Mouse (Mus musculus): ENCODE measurements at regions not wholly inside any gene's neighbourhood (a gene's known extent, or its start where the extent isn't known, plus 50 kb on each side); places are given as distances from the start of the nearest gene placed in this dataset.
A peak's percentile ranks its signal among the peaks of the same experiment; 100 is the strongest.

- H3K27me3 ChIP-seq (replicated peaks): no peaks in the 10 kb centered on the region
- ATAC-seq (ENCODE audit: extremely low read depth, insufficient number of reproducible peaks, low FRiP score, low TSS enrichment): no peak
- H3K27ac ChIP-seq (replicated peaks): no peak overlapping the region
- WGBS: 79% methylated on average over 4 of the region's 4 CpGs
- H3K4me2 ChIP-seq: no peak overlapping the region
- H3K36me3 ChIP-seq: no peaks in the 10 kb centered on the region
- peaks cover 7% of the 10 kb centered on the region for H3K4me1 ChIP-seq
- no peak overlapping the region for H3K4me3 ChIP-seq
- no peaks in the 10 kb centered on the region for H3K9me3 ChIP-seq
- no peak overlapping the region for H3K9ac ChIP-seq
These were observed 189.0 kb downstream of the Ttll7 start for GRCm38 (mm10) chr3:147041201-147041600.

GRCm38 (mm10) chr3:147042911-147043310, 190.7 kb downstream of the Ttll7 start:
- Histone ChIP-seq H3K36me3 (no peaks in the 10 kb centered on the region), H3K4me2 (no peak overlapping the region), H3K9me3 (no peaks in the 10 kb centered on the region), H3K9ac (no peak overlapping the region), H3K27me3 (replicated peaks) (no peaks in the 10 kb centered on the region), H3K27ac (replicated peaks) (no peak overlapping the region), H3K4me3 (no peak overlapping the region), H3K4me1 (peaks cover 9% of the 10 kb centered on the region)
- 67% methylated on average over 3 of the region's 3 CpGs for WGBS
- no peak for ATAC-seq (ENCODE audit: extremely low read depth, insufficient number of reproducible peaks, low FRiP score, low TSS enrichment)

- H3K27me3 ChIP-seq (replicated peaks): no peaks in the 10 kb centered on the region
These were observed 194.5 kb downstream of the Ttll7 start for GRCm38 (mm10) chr3:147046634-147047033.

GRCm38 (mm10) chr3:147054157-147054838, 202.1 kb downstream of the Ttll7 start:
- no peaks in the 10 kb centered on the region for H3K36me3 ChIP-seq
- no peak for ATAC-seq (ENCODE audit: extremely low read depth, insufficient number of reproducible peaks, low FRiP score, low TSS enrichment)
- WGBS: 69% methylated on average over 8 of the region's 8 CpGs
- H3K9ac ChIP-seq: no peak overlapping the region
- no peaks in the 10 kb centered on the region for H3K27me3 ChIP-seq (replicated peaks)
- H3K9me3 ChIP-seq: peaks cover 14% of the 10 kb centered on the region
- no peak overlapping the region for H3K4me2 ChIP-seq
- no peak overlapping the region for H3K27ac ChIP-seq (replicated peaks)
- no peaks in the 10 kb centered on the region for H3K4me1 ChIP-seq
- H3K4me3 ChIP-seq: no peak overlapping the region

More at GRCm38 (mm10) chr3:147046634-147047033, 194.5 kb downstream of the Ttll7 start:
- no peak overlapping the region for H3K4me2 ChIP-seq
- no peaks in the 10 kb centered on the region for H3K36me3 ChIP-seq
- ATAC-seq (ENCODE audit: extremely low read depth, insufficient number of reproducible peaks, low FRiP score, low TSS enrichment): no peak
- no peak overlapping the region for H3K4me3 ChIP-seq
- WGBS: 51% methylated on average over 2 of the region's 2 CpGs
- H3K9ac ChIP-seq: no peak overlapping the region
- H3K9me3 ChIP-seq: peaks cover 14% of the 10 kb centered on the region
- peaks cover 9% of the 10 kb centered on the region for H3K4me1 ChIP-seq
- H3K27ac ChIP-seq (replicated peaks): peak overlapping the region; percentile 57; the same call in 1 of the 2 replicates

GRCm38 (mm10) chr3:147057874-147058273, 205.7 kb downstream of the Ttll7 start:
- Histone ChIP-seq H3K4me3 (no peak overlapping the region), H3K4me2 (no peak overlapping the region), H3K9ac (no peak overlapping the region), H3K36me3 (no peaks in the 10 kb centered on the region), H3K27ac (replicated peaks) (no peak overlapping the region), H3K9me3 (no peaks in the 10 kb centered on the region), H3K4me1 (peaks cover 5% of the 10 kb centered on the region; the same call in 1 of the 2 replicates), H3K27me3 (replicated peaks) (no peaks in the 10 kb centered on the region)
- 55% methylated on average over 3 of the region's 3 CpGs for WGBS
- ATAC-seq (ENCODE audit: extremely low read depth, insufficient number of reproducible peaks, low FRiP score, low TSS enrichment): no peak

GRCm38 (mm10) chr3:147060659-147061058, 208.5 kb downstream of the Ttll7 start:
- ATAC-seq (ENCODE audit: extremely low read depth, insufficient number of reproducible peaks, low FRiP score, low TSS enrichment): no peak
- no peaks in the 10 kb centered on the region for H3K9me3 ChIP-seq
- 87% methylated on average over 8 of the region's 8 CpGs for WGBS
- no peak overlapping the region for H3K4me3 ChIP-seq
- H3K4me1 ChIP-seq: peaks cover 15% of the 10 kb centered on the region
- H3K4me2 ChIP-seq: no peak overlapping the region
- no peak overlapping the region for H3K27ac ChIP-seq (replicated peaks)
- H3K9ac ChIP-seq: no peak overlapping the region
- H3K27me3 ChIP-seq (replicated peaks): no peaks in the 10 kb centered on the region
- no peaks in the 10 kb centered on the region for H3K36me3 ChIP-seq

GRCm38 (mm10) chr3:147062451-147062850, 210.3 kb downstream of the Ttll7 start:
- ATAC-seq (ENCODE audit: extremely low read depth, insufficient number of reproducible peaks, low FRiP score, low TSS enrichment): no peak
- Histone ChIP-seq H3K27ac (replicated peaks) (no peak overlapping the region), H3K36me3 (no peaks in the 10 kb centered on the region), H3K4me2 (no peak overlapping the region), H3K9ac (no peak overlapping the region), H3K4me1 (peaks cover 15% of the 10 kb centered on the region), H3K4me3 (no peak overlapping the region), H3K9me3 (no peaks in the 10 kb centered on the region), H3K27me3 (replicated peaks) (no peaks in the 10 kb centered on the region)
- 68% methylated on average over 7 of the region's 7 CpGs for WGBS

- Histone ChIP-seq H3K27ac (replicated peaks) (peak overlapping the region; percentile 24), H3K36me3 (no peaks in the 10 kb centered on the region), H3K4me1 (peaks cover 15% of the 10 kb centered on the region), H3K9me3 (no peaks in the 10 kb centered on the region), H3K4me2 (no peak overlapping the region), H3K9ac (0 out of 2 replicates have a peak overlapping the region, but pooled peaks have one; percentile 15), H3K27me3 (replicated peaks) (no peaks in the 10 kb centered on the region), H3K4me3 (no peak overlapping the region)
- no peak for ATAC-seq (ENCODE audit: extremely low read depth, insufficient number of reproducible peaks, low FRiP score, low TSS enrichment)
- 68% methylated on average over 16 of the region's 16 CpGs for WGBS
These were observed 211.6 kb downstream of the Ttll7 start for GRCm38 (mm10) chr3:147063578-147064442.

GRCm38 (mm10) chr3:147064443-147064868, 212.3 kb downstream of the Ttll7 start:
- Histone ChIP-seq H3K9me3 (no peaks in the 10 kb centered on the region), H3K36me3 (no peaks in the 10 kb centered on the region), H3K9ac (no peak overlapping the region), H3K4me3 (no peak overlapping the region), H3K27ac (replicated peaks) (no peak overlapping the region), H3K4me2 (no peak overlapping the region), H3K4me1 (peaks cover 15% of the 10 kb centered on the region), H3K27me3 (replicated peaks) (no peaks in the 10 kb centered on the region)
- ATAC-seq (ENCODE audit: extremely low read depth, insufficient number of reproducible peaks, low FRiP score, low TSS enrichment): no peak
- 63% methylated on average over 3 of the region's 3 CpGs for WGBS

- H3K27ac ChIP-seq (replicated peaks): no peak overlapping the region
- WGBS: 75% methylated on average over 2 of the region's 2 CpGs
- H3K4me3 ChIP-seq: no peak overlapping the region
- H3K9me3 ChIP-seq: no peaks in the 10 kb centered on the region
- H3K9ac ChIP-seq: no peak overlapping the region
- ATAC-seq (ENCODE audit: extremely low read depth, insufficient number of reproducible peaks, low FRiP score, low TSS enrichment): no peak
- no peaks in the 10 kb centered on the region for H3K27me3 ChIP-seq (replicated peaks)
- H3K36me3 ChIP-seq: no peaks in the 10 kb centered on the region
- H3K4me1 ChIP-seq: no peaks in the 10 kb centered on the region
- no peak overlapping the region for H3K4me2 ChIP-seq
These were observed 218.8 kb downstream of the Ttll7 start for GRCm38 (mm10) chr3:147070972-147071371.

GRCm38 (mm10) chr3:147080197-147080596, 228.0 kb downstream of the Ttll7 start:
- no peaks in the 10 kb centered on the region for H3K9me3 ChIP-seq
- peak overlapping the region; percentile 42; the same call in 1 of the 2 replicates for H3K4me2 ChIP-seq
- H3K4me3 ChIP-seq: no peak overlapping the region
- H3K4me1 ChIP-seq: peaks cover 28% of the 10 kb centered on the region
- no peak overlapping the region for H3K9ac ChIP-seq
- WGBS: 73% methylated on average over 3 of the region's 3 CpGs
- H3K27me3 ChIP-seq (replicated peaks): no peaks in the 10 kb centered on the region
- H3K36me3 ChIP-seq: no peaks in the 10 kb centered on the region
- no peak for ATAC-seq (ENCODE audit: extremely low read depth, insufficient number of reproducible peaks, low FRiP score, low TSS enrichment)
- H3K27ac ChIP-seq (replicated peaks): peak overlapping the region; percentile 86
